Mouse (Mus musculus): ENCODE data around the gene Daxx.

GRCm38 (mm10) chr17:33918293-33919203, 9.3 kb downstream of the Daxx start:
- TF ChIP-seq CTCF (IDR thresholded peaks at IDR 0.05; ENCODE audit: control insufficient read depth, insufficient read depth, insufficient read length) (no peak), MYOD1 (IDR thresholded peaks at IDR 0.05; ENCODE audit: control insufficient read depth, insufficient read length, low read depth) (no peak)
